Mouse (Mus musculus): ENCODE data around the gene Rhox10. TPM values are rescaled to one million over a fixed set of nuclear protein-coding genes. Genes with fewer than 3 reads are reported as not detected.
"Not testable (repeated sequence)": the region's sequence is repeated elsewhere in the genome, so short reads cannot be mapped to it uniquely, and the experiment has no call there.

The Rhox10 gene
- not detected in 2 replicates for polyA plus RNA-seq (2012; ENCODE audit: insufficient read depth, insufficient read length, missing spikeins)

DNA sequence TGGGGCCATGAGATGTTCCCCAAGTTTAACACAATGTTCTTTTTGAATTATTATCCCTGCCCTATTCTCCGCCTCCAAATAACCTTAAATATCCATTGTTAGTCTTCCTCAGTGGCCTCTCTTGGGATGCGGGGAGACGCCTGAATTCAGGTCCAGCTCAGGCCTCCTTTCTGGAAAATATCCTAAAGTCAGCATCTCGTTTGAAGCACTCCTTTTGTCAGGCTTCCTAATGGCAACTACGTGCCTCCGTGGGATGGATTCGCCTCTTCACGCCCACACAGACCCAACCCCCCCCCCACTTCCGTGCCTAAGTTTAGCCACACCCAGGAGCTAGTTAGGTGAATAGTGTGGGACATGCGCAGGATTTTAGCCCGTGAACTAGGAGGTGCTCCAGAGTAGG lies at the start of gene Rhox10:
Gene Rhox10 (plus strand): TSS at position 301 of the 400 bp plus-strand sequence.
- H3K4me3 ChIP-seq (ENCODE audit: insufficient read depth, low read length) = no peak within 1 kb of the TSS
- no peaks in the 10 kb centered on the region for H3K4me1 ChIP-seq (ENCODE audit: control insufficient read depth, insufficient read depth, low read length)
- TF ChIP-seq CTCF (IDR thresholded peaks at IDR 0.05; ENCODE audit: low read depth, low read length) = no peak
- TF ChIP-seq POLR2A (IDR thresholded peaks at IDR 0.05; ENCODE audit: borderline replicate concordance, low read depth, low read length) = no peak
- H3K27ac ChIP-seq (ENCODE audit: insufficient read depth, low read depth, low read length) = no peak within 1 kb of the TSS

DNA sequence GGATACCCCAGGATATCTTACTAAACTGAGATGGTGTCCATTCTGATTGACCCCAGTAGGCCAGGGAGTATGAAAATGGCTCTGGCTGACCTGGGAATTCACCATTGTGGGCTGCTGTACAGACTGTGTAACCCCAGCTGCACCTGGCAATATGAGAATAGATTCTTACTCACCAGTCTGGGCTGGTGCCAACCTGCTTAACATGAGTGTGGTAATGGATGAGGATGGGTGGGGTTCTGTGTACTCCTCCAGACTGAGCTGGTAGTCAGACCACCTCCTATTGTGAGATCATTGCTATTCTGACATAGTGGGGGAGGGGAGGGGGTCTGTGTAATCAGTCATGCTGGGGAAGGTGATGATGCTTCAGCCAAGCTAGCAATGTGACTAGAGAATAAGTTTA lies 47.7 kb upstream of the Rhox10 start, which contains the start of gene Btg1-ps1:
Gene Btg1-ps1 (minus strand): TSS at position 219 of the 400 bp plus-strand sequence.
- not testable (repeated sequence) for H3K4me1 ChIP-seq (ENCODE audit: control insufficient read depth, insufficient read depth, low read length); H3K4me3 ChIP-seq (ENCODE audit: insufficient read depth, low read length); H3K27ac ChIP-seq (ENCODE audit: insufficient read depth, low read depth, low read length)

DNA sequence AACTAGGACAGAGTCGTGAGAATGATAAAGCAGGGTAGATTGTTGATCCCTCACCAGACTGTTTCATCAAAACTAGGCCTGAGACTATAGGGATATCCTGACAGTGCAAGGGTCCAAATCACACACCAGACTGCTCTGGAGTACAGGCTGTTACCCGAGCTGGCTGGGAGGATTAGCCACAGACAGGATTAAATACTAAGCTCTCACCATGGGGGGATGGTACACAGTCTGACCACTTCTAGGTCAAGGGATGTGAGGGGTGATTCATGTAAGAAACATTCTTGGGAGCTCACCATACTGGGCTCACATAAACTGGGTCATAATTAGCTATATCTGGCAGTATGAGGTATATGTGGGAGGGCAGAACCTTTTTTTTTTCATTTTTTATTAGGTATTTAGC lies 32.4 kb upstream of the Rhox10 start:
- TF ChIP-seq POLR2A (IDR thresholded peaks at IDR 0.05; ENCODE audit: borderline replicate concordance, low read depth, low read length) (no peak), CTCF (IDR thresholded peaks at IDR 0.05; ENCODE audit: low read depth, low read length) (no peak)
- Histone ChIP-seq H3K4me3 (ENCODE audit: insufficient read depth, low read length) (no peak overlapping the region), H3K27ac (ENCODE audit: insufficient read depth, low read depth, low read length) (no peak overlapping the region), H3K4me1 (ENCODE audit: control insufficient read depth, insufficient read depth, low read length) (no peaks in the 10 kb centered on the region)

DNA sequence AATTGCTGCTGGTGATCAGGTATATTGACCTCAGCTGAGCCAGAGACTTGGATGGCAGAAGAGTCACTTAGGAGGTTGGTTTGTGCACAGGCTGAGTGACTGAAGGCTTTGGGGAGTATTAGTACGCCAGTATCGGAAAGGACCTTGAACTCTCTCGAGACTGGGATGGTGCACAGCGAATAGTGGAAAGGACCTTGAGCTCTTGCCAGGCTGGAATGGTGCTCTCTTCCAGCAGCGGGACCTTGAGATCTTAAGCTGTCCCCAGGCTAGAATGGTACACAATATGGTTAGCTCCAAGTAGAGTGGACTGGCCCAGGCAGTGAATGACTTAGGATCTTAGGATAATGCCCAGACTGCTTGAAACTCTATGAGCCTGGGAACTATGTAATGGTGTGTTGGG lies 26.6 kb upstream of the Rhox10 start:
- Histone ChIP-seq H3K4me1 (ENCODE audit: control insufficient read depth, insufficient read depth, low read length) (no peaks in the 10 kb centered on the region), H3K27ac (ENCODE audit: insufficient read depth, low read depth, low read length) (no peak overlapping the region), H3K4me3 (ENCODE audit: insufficient read depth, low read length) (no peak overlapping the region)
- TF ChIP-seq CTCF (IDR thresholded peaks at IDR 0.05; ENCODE audit: low read depth, low read length) = no peak
- no peak for TF ChIP-seq POLR2A (IDR thresholded peaks at IDR 0.05; ENCODE audit: borderline replicate concordance, low read depth, low read length)

DNA sequence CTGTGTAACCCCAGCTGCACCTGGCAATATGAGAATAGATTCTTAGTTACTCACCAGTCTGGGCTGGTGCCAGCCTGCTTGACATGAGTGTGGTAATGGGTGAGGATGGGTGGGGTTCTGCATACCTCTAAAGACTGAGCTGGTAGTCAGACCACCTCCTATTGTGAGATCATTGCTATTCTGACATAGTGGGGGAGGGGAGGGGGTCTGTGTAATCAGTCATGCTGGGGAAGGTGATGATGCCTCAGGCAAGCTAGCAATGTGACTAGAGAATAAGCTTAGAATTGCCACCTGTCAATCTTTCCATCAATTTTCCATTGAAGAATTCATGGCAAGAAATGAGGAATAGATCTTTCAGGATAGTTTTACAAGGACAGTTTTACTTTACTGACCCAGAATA lies 23.3 kb upstream of the Rhox10 start, which contains the start of gene Btg1-ps2:
Gene Btg1-ps2 (minus strand): TSS at position 101 of the 400 bp plus-strand sequence.
- not testable (repeated sequence) for H3K4me1 ChIP-seq (ENCODE audit: control insufficient read depth, insufficient read depth, low read length); H3K27ac ChIP-seq (ENCODE audit: insufficient read depth, low read depth, low read length); H3K4me3 ChIP-seq (ENCODE audit: insufficient read depth, low read length)

DNA sequence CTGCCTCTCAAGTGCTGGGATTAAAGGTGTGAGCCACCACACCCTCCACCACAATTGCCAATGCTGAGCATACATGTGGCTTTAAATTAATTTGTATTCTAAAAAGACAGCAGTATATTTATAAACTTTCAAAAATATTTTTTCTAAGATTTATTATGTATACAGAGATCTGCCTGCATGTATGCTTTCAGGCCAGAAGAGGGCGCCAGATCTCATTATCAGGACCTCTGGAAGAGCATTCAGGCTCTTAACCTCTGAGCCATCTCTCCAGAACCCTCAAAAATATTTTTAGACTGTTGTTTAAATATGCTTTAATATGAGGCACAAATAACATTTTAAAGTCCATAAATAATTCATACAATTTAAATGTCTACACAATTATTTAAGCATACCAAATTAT lies 4.7 kb upstream of the Rhox10 start:
- H3K27ac ChIP-seq (ENCODE audit: insufficient read depth, low read depth, low read length) = no peak overlapping the region
- no peak overlapping the region for H3K4me3 ChIP-seq (ENCODE audit: insufficient read depth, low read length)
- TF ChIP-seq POLR2A (IDR thresholded peaks at IDR 0.05; ENCODE audit: borderline replicate concordance, low read depth, low read length) = no peak
- TF ChIP-seq CTCF (IDR thresholded peaks at IDR 0.05; ENCODE audit: low read depth, low read length) = no peak
- no peaks in the 10 kb centered on the region for H3K4me1 ChIP-seq (ENCODE audit: control insufficient read depth, insufficient read depth, low read length)

DNA sequence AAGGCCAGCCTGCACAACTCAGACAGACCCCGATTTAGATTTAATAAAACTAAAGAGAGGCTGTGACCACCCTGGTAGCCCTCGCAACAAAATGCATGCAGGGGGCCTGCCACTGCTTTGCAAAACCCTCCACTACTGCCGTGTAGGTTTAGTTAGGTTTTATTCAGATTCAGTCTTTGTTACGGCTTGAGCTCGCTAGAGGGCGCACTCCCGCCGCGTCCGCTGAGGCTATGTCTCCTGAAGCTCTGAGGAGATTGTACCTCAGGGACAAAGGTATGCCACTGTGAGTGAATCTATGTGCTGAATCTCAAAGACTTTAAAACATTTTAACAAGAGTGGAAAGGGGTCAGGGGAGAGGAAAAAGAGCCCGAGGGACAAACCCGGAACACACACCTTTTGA lies 18.0 kb downstream of the Rhox10 start:
- H3K4me3 ChIP-seq (ENCODE audit: insufficient read depth, low read length) = no peak overlapping the region
- TF ChIP-seq POLR2A (IDR thresholded peaks at IDR 0.05; ENCODE audit: borderline replicate concordance, low read depth, low read length) (no peak), CTCF (IDR thresholded peaks at IDR 0.05; ENCODE audit: low read depth, low read length) (peak; percentile 51; the same call in 1 of the 2 replicates)
- H3K27ac ChIP-seq (ENCODE audit: insufficient read depth, low read depth, low read length) = no peak overlapping the region
- no peaks in the 10 kb centered on the region for H3K4me1 ChIP-seq (ENCODE audit: control insufficient read depth, insufficient read depth, low read length)

DNA sequence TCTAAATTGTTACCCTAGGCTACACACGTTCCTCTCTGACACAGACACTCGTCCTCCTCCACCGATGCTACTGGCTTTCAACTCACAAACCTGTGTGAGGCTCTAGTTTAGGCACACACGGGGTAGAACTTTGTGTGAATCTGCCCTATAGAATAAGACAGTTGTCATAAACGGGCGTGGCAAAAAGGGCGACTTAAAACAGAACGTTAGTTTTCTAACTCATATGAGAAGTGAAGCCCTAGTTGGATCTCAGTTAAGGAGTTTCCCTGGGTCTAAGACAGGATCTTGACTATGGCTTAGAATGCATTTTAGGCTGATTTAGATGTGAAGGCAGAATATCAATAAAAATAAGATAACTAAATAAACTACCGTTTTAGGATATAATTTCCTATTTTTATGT lies 18.8 kb downstream of the Rhox10 start, which contains the start of gene Rhox11:
Gene Rhox11 (minus strand): TSS at position 101 of the 400 bp plus-strand sequence.
- Histone ChIP-seq H3K4me3 (ENCODE audit: insufficient read depth, low read length) (no peak within 1 kb of the TSS), H3K4me1 (ENCODE audit: control insufficient read depth, insufficient read depth, low read length) (no peaks in the 10 kb centered on the region)
- no peak for TF ChIP-seq POLR2A (IDR thresholded peaks at IDR 0.05; ENCODE audit: borderline replicate concordance, low read depth, low read length)
- no peak for TF ChIP-seq CTCF (IDR thresholded peaks at IDR 0.05; ENCODE audit: low read depth, low read length)

DNA sequence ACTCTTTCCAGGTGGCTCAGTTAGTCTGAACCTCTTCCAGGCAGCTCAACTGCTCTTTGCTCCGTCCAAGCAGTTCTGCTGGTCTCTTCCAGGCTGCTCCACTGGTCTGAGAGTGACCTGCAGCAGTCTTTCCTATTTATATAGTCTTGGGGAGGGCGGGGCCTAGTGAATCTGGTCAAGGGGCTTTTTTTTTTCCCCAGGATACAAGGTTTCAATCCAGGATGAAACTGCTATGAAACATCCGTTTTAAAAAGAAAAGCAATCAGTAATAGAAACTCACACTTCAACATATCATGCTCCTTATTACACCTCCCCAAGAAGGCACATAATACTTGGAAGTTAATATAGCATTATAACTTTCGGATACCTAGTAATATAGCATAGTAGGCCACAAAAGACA lies 44.5 kb downstream of the Rhox10 start, which contains the start of gene Rhox12:
Gene Rhox12 (minus strand): TSS at position 101 of the 400 bp plus-strand sequence.
- no peak within 1 kb of the TSS for H3K27ac ChIP-seq (ENCODE audit: insufficient read depth, low read depth, low read length)
- no peaks in the 10 kb centered on the region for H3K4me1 ChIP-seq (ENCODE audit: control insufficient read depth, insufficient read depth, low read length)
- no peak within 1 kb of the TSS for H3K4me3 ChIP-seq (ENCODE audit: insufficient read depth, low read length)
- TF ChIP-seq POLR2A (IDR thresholded peaks at IDR 0.05; ENCODE audit: borderline replicate concordance, low read depth, low read length) = no peak
- TF ChIP-seq CTCF (IDR thresholded peaks at IDR 0.05; ENCODE audit: low read depth, low read length) = no peak

More for the DNA sequence above, 18.8 kb downstream of the Rhox10 start, which contains the start of gene Rhox11:
- H3K27ac ChIP-seq (ENCODE audit: insufficient read depth, low read depth, low read length) = no peak within 1 kb of the TSS

DNA sequence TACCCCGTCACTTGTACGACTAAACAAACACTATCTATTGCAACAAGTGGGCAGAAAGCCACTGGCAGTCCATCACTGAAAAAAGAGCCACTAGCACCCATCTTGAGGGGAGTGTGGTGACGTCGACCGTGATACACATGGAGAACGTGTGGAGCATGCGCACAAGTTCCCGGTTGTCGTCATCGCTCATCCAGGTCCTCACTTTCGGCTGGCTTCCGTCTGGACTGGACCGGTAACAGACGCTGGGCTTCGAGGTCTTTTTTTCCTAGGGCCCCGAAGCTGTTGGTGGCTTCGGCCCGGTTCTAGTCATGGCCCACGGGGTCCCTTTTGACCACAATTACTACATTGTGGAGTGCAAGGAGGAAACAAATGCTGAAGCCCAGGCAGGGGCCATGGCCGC lies 54.7 kb downstream of the Rhox10 start, which contains the start of gene Rhox13:
Gene Rhox13 (plus strand): TSS at position 238 of the 400 bp plus-strand sequence.
- TF ChIP-seq CTCF (IDR thresholded peaks at IDR 0.05; ENCODE audit: low read depth, low read length) (no peak), POLR2A (IDR thresholded peaks at IDR 0.05; ENCODE audit: borderline replicate concordance, low read depth, low read length) (no peak)
- H3K4me3 ChIP-seq (ENCODE audit: insufficient read depth, low read length) = no peak within 1 kb of the TSS
- H3K4me1 ChIP-seq (ENCODE audit: control insufficient read depth, insufficient read depth, low read length) = no peaks in the 10 kb centered on the region
- H3K27ac ChIP-seq (ENCODE audit: insufficient read depth, low read depth, low read length) = no peak within 1 kb of the TSS

Other genes starting within 250 kb of the Rhox10 start
- not detected in 2 replicates for gene Rhox6, start 239.6 kb upstream of the Rhox10 start, polyA plus RNA-seq (2012; ENCODE audit: insufficient read depth, insufficient read length, missing spikeins)
- not detected in 2 replicates for gene Rhox7a, start 234.8 kb upstream of the Rhox10 start, polyA plus RNA-seq (2012; ENCODE audit: insufficient read depth, insufficient read length, missing spikeins)
- not detected in 2 replicates for gene Rhox8, start 187.5 kb upstream of the Rhox10 start, polyA plus RNA-seq (2012; ENCODE audit: insufficient read depth, insufficient read length, missing spikeins)
- not detected in 2 replicates for gene Rhox7b, start 169.2 kb upstream of the Rhox10 start, polyA plus RNA-seq (2012; ENCODE audit: insufficient read depth, insufficient read length, missing spikeins)
- not detected in 2 replicates for gene Rhox9, start 164.7 kb upstream of the Rhox10 start, polyA plus RNA-seq (2012; ENCODE audit: insufficient read depth, insufficient read length, missing spikeins)
- not detected in 2 replicates for gene Btg1-ps1, start 47.7 kb upstream of the Rhox10 start, polyA plus RNA-seq (2012; ENCODE audit: insufficient read depth, insufficient read length, missing spikeins)
- gene Btg1-ps2, start 23.4 kb upstream of the Rhox10 start, polyA plus RNA-seq (2012; ENCODE audit: insufficient read depth, insufficient read length, missing spikeins) = not detected in 2 replicates
- gene Rhox11, start 18.7 kb downstream of the Rhox10 start, polyA plus RNA-seq (2012; ENCODE audit: insufficient read depth, insufficient read length, missing spikeins) = not detected in 2 replicates
- gene Rhox12, start 44.4 kb downstream of the Rhox10 start, polyA plus RNA-seq (2012; ENCODE audit: insufficient read depth, insufficient read length, missing spikeins) = not detected in 2 replicates
- not detected in 2 replicates for gene Rhox13, start 54.7 kb downstream of the Rhox10 start, polyA plus RNA-seq (2012; ENCODE audit: insufficient read depth, insufficient read length, missing spikeins)
- 13.2 and 18.0 TPM in 2 replicates for gene Zbtb33, start 123.3 kb downstream of the Rhox10 start, polyA plus RNA-seq (2012; ENCODE audit: insufficient read depth, insufficient read length, missing spikeins)
- not detected in 2 replicates for gene Tmem255a, start 186.0 kb downstream of the Rhox10 start, polyA plus RNA-seq (2012; ENCODE audit: insufficient read depth, insufficient read length, missing spikeins)
- gene Atp1b4, start 249.7 kb downstream of the Rhox10 start, polyA plus RNA-seq (2012; ENCODE audit: insufficient read depth, insufficient read length, missing spikeins) = not detected in 2 replicates

Measured in bone marrow macrophage, adult 2 months (primary cell).